Mouse (Mus musculus) C2C12 (cell line): ENCODE measurements around the gene Actn3.

Source experiments
- CTCF ChIP-seq: IDR thresholded peaks from one replicate; pipeline ENCODE4 v1.5.1; 2011; ENCODE audit not compliant: control insufficient read depth, insufficient read depth, insufficient read length
- USF1 ChIP-seq: IDR thresholded peaks from one replicate; pipeline ENCODE4 v1.6.1; 2011; ENCODE audit warnings: low read depth, mild to moderate bottlenecking, control low read depth, moderate library complexity

- TF ChIP-seq CTCF (no peak), USF1 (no peak)
These were observed 43.7 kb downstream of the Actn3 start for GRCm38 (mm10) chr19:4833977-4834376.
